Mouse (Mus musculus) kidney, embryonic 16.5 days (tissue): ENCODE measurements around the gene Ttc36. TPM values are rescaled to one million over a fixed set of nuclear protein-coding genes. Genes with fewer than 3 reads are reported as not detected.
A peak's percentile ranks its signal among the peaks of the same experiment; 100 is the strongest.

Experiments
- ATAC-seq: fragments of 200-750 bp; cut with Nextera tagmentation; 2 replicates; pipeline ENCODE4 v1.8.0; 2017; ENCODE audit warnings: moderate TSS enrichment; ENCODE audit not compliant: low FRiP score, low TSS enrichment
- H3K27ac ChIP-seq: fragments of 300-500 bp; sonication (generic); 2 replicates; pipeline ENCODE4 v1.5.1; 2014; ENCODE audit warnings: low read length
- H3K27me3 ChIP-seq: fragments of 300-500 bp; sonication (generic); 2 replicates; pipeline ENCODE4 v1.6.1; 2014; ENCODE audit warnings: low read length, control low read depth, mixed read lengths; ENCODE audit not compliant: insufficient read depth
- H3K36me3 ChIP-seq: fragments of 300-500 bp; sonication (generic); 2 replicates; pipeline ENCODE4 v1.6.1; 2014; ENCODE audit warnings: low read length, control low read depth, mixed read lengths; ENCODE audit not compliant: insufficient read depth
- H3K4me1 ChIP-seq: fragments of 300-500 bp; sonication (generic); 2 replicates; pipeline ENCODE4 v1.6.1; 2014; ENCODE audit warnings: low read length, control low read depth, mixed read lengths; ENCODE audit not compliant: insufficient read depth
- H3K4me2 ChIP-seq: fragments of 300-500 bp; sonication (generic); replicated peaks from 2 replicates; pipeline ENCODE4 v1.6.1; 2014; ENCODE audit warnings: low read depth, low read length
- H3K4me3 ChIP-seq: fragments of 300-500 bp; sonication (generic); 2 replicates; pipeline ENCODE4 v1.5.1; 2014; ENCODE audit warnings: mild to moderate bottlenecking, low read length
- H3K9ac ChIP-seq: fragments of 300-500 bp; sonication (generic); replicated peaks from 2 replicates; pipeline ENCODE4 v1.6.1; 2014; ENCODE audit warnings: low read length
- H3K9me3 ChIP-seq: fragments of 300-500 bp; sonication (generic); 2 replicates; pipeline ENCODE4 v1.6.1; 2016; ENCODE audit warnings: low read length, control low read depth
- WGBS: fragments of 180-500 bp; shearing (Covaris S2); extraction: QIAGEN DNeasy Blood & Tissue Kit; methylation state at CpG from one replicate; pipeline ENCODE4 v1.1.7; 2014; 5-methylcytosine and 5-hydroxymethylcytosine counted together
- polyA plus RNA-seq: library from polyadenylated mRNA; unstranded; fragments of >200 nt; fragmentation: Nextera tagmentation; extraction: Ambion mirVana; gene quantifications from 2 replicates; pipeline ENCODE4 v1.2.1, GENCODE M21; 2015

Ttc36 gene
- polyA plus RNA-seq, 1 experiment from 2014 or later = 182 TPM

GRCm38 (mm10) chr9:44814179-44814578 is 11.3 kb upstream of the Ttc36 start:
- Histone ChIP-seq H3K36me3 (peaks cover 87% of the 10 kb centered on the region), H3K9ac (no peak overlapping the region), H3K27ac (no peak overlapping the region), H3K9me3 (no peaks in the 10 kb centered on the region), H3K27me3 (no peaks in the 10 kb centered on the region), H3K4me1 (no peaks in the 10 kb centered on the region), H3K4me3 (no peak overlapping the region), H3K4me2 (no peak overlapping the region)
- no peak for ATAC-seq
- WGBS = 96% methylated on average over 8 of the region's 8 CpGs

GRCm38 (mm10) chr9:44810316-44810715 is 7.4 kb upstream of the Ttc36 start:
- Histone ChIP-seq H3K27me3 (no peaks in the 10 kb centered on the region), H3K4me3 (no peak overlapping the region), H3K4me2 (no peak overlapping the region), H3K27ac (peak overlapping the region; percentile 23; the same call in 1 of the 2 replicates), H3K9ac (no peak overlapping the region), H3K9me3 (no peaks in the 10 kb centered on the region), H3K4me1 (no peaks in the 10 kb centered on the region), H3K36me3 (peaks cover 85% of the 10 kb centered on the region)
- peak; percentile 78 for ATAC-seq
- 54% methylated on average over 10 of the region's 10 CpGs for WGBS

DNA sequence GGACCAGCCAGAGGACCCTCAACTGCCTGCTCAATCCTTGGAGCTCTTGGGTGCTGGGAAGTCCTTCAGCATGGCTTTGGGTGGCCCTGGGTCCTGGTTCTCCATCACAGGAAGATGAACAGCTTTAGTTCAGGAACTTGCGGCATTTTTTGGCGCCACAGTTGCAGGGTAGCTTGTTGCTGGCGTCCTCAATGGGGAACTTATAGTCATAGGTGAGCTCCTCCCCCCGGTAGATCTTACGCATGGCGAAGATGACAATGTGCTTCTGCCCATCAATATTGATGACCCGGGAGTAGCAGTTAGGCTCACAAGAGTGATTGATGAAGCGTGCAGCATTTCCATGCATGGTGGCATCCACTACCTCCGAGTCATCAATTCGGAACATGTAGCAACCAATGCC is 4.9 kb upstream of the Ttc36 start:
- Histone ChIP-seq H3K27ac (no peak overlapping the region), H3K9me3 (no peaks in the 10 kb centered on the region), H3K9ac (no peak overlapping the region), H3K27me3 (no peaks in the 10 kb centered on the region), H3K4me3 (no peak overlapping the region), H3K4me1 (peaks cover 12% of the 10 kb centered on the region), H3K4me2 (no peak overlapping the region), H3K36me3 (peaks cover 62% of the 10 kb centered on the region)
- ATAC-seq = no peak
- 88% methylated on average over 10 of the region's 10 CpGs for WGBS

DNA sequence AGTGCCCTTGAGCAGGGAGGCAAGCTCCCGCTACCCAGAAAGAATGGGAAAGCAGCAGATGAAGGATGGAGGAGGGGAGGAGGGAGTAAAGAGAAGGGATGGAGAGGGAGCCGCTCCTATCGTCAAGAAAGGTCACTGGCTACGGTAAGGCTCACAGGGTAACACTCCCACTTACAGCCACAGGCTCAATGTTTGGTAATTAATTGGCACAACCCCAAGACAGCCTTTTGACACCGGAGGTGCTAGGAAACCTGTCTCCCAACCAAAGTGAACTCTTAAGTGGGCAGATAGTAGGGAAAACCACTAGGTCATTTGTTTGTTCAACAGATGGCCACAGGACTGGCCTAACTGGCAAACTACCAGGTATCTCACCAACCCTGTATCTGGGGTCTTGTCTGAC is 4.3 kb upstream of the Ttc36 start:
- Histone ChIP-seq H3K4me3 (no peak overlapping the region), H3K9me3 (no peaks in the 10 kb centered on the region), H3K4me1 (peaks cover 18% of the 10 kb centered on the region), H3K27ac (no peak overlapping the region), H3K27me3 (no peaks in the 10 kb centered on the region), H3K36me3 (peaks cover 57% of the 10 kb centered on the region), H3K4me2 (no peak overlapping the region), H3K9ac (no peak overlapping the region)
- WGBS = 44% methylated on average over 5 of the region's 5 CpGs
- ATAC-seq = no peak

DNA sequence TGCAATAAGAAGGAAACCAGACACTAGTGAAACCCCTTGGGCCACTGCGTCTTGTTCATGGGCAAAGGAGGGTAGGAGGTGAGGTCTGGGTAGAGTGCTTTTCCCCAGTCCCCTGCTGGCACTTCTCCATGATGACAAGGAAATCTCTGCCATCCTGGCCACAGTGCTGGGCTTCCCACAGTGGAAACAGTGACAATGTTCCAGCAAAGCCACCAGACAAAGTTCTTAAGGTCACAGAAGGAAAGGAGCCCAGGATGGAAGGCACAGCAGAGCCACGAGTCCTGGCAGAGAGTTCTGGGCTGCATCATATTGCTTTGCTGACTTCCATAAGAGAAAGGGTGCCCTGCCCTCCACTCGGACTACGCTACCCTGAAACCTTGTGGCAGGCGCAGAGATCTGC is 2.7 kb upstream of the Ttc36 start:
- no peak overlapping the region for H3K9ac ChIP-seq
- no peak overlapping the region for H3K4me3 ChIP-seq
- peaks cover 42% of the 10 kb centered on the region for H3K36me3 ChIP-seq
- H3K27ac ChIP-seq = no peak overlapping the region
- no peak overlapping the region for H3K4me2 ChIP-seq
- H3K4me1 ChIP-seq = peaks cover 20% of the 10 kb centered on the region
- no peak for ATAC-seq
- H3K9me3 ChIP-seq = no peaks in the 10 kb centered on the region
- WGBS = 91% methylated on average over 5 of the region's 5 CpGs
- no peaks in the 10 kb centered on the region for H3K27me3 ChIP-seq

GRCm38 (mm10) chr9:44804678-44805077 is 1.8 kb upstream of the Ttc36 start:
- 85% methylated on average over 10 of the region's 10 CpGs for WGBS
- H3K4me1 ChIP-seq = peaks cover 28% of the 10 kb centered on the region
- H3K4me2 ChIP-seq = no peak overlapping the region
- no peak overlapping the region for H3K4me3 ChIP-seq
- H3K27me3 ChIP-seq = no peaks in the 10 kb centered on the region
- no peak for ATAC-seq
- H3K27ac ChIP-seq = no peak overlapping the region
- H3K9me3 ChIP-seq = no peaks in the 10 kb centered on the region
- peaks cover 37% of the 10 kb centered on the region for H3K36me3 ChIP-seq
- H3K9ac ChIP-seq = no peak overlapping the region

DNA sequence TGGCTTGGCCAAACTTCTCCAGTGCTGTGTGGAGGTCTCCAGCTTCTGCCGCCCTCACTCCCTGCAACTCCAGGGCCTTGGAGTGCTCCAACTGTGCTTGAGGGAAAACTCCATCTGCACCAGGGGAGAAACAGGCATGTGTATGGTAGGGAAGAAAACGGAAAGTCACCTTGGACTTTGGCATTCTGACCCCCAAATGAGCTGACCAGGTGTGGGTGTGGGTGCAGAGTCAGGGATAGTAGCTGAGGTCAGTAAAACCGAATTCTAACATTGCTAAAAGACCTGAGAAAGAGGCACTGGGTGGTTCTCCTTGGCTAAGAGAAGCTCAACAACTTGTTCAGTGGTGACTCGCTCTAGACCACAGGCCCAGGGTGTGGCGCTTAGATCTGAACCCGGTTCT is 1.2 kb downstream of the Ttc36 start:
- peaks cover 36% of the 10 kb centered on the region for H3K4me1 ChIP-seq
- peak overlapping the region; percentile 24 for H3K4me2 ChIP-seq
- WGBS = 78% methylated on average over 6 of the region's 6 CpGs

DNA sequence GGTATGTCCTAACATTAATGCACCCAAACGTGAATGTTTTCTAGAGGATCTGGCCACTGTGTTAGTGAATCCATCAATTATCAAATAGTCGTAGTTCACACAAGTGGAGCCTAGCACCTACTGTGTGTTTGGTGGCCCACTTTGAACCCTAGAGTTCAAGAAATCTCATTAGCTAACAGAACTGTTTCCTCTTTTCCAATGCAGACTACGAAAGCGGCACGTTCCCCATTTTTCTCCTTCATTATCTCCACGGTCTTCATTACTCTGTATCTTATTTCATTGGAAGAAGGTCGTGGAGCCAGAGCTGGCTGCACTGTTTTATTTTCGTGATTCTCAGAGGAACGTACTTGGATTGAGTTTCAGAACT is 2.9 kb downstream of the Ttc36 start:
- ATAC-seq = no peak
- no peaks in the 10 kb centered on the region for H3K9me3 ChIP-seq
- H3K9ac ChIP-seq = peak overlapping the region; percentile 63
- WGBS = 27% methylated on average over 9 of the region's 9 CpGs
- peak overlapping the region; percentile 94 for H3K27ac ChIP-seq
- no peaks in the 10 kb centered on the region for H3K27me3 ChIP-seq
- 0 out of 2 replicates have a peak, but pooled peaks cover 2% of the 10 kb centered on the region for H3K36me3 ChIP-seq
- peak overlapping the region; percentile 76 for H3K4me2 ChIP-seq
- peaks cover 36% of the 10 kb centered on the region for H3K4me1 ChIP-seq
- H3K4me3 ChIP-seq = peak overlapping the region; percentile 58

More for the DNA sequence above, 1.2 kb downstream of the Ttc36 start:
- Histone ChIP-seq H3K9me3 (no peaks in the 10 kb centered on the region), H3K4me3 (0 out of 2 replicates have a peak overlapping the region, but pooled peaks have one; percentile 26), H3K9ac (no peak overlapping the region), H3K27ac (peak overlapping the region; percentile 90), H3K36me3 (peaks cover 10% of the 10 kb centered on the region), H3K27me3 (no peaks in the 10 kb centered on the region)
- no peak for ATAC-seq

DNA sequence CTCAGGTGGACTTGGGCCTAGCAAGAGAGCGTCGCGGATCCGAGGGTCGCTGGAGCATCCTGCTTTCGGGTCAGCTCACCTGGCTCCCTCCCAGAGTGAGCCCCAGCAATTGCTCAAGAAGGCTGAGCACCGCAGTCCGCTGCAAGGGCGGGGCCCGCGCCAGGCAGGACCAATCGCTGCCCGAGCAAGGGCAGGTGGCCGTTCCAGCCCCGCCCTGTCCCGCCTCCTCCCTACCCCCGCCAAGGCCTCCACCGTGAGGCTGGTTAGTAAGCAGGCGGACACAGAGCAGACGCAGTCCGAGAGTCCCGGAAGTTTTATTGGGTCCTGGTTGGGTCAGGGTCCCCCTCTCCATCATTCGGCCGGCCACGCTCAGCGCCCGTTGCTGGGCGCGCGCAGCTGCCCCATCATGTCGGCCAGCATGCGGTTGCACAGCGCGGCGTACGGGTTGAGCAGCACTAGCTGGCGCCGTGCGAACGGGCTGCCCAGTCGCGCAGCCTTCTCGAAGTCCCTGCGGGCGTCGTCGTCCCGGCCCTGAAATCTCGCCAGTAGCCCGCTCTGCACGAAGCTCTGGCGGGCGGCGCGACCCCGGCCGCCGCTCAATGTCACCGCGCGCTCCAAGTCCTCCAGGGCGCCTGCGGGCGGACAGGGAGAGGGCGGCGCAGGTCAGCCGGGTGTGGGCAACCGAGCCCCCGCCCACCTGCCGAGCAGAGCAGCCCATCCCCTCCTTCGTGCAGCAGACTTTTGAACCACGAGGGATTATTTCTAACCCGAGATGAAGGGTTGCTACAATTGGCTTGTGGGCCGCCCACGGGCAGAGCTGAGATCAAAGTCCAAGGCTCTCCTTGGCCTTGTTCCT is 3.5 kb downstream of the Ttc36 start, which contains the start of gene Tmem25:
Tmem25 (minus strand) TSS at position 206 of the 856 bp plus-strand sequence.
- Histone ChIP-seq H3K4me2 (peak within 1 kb of the TSS; percentile 76), H3K9ac (peak within 1 kb of the TSS; percentile 63), H3K4me1 (peaks cover 36% of the 10 kb centered on the region), H3K27ac (peak within 1 kb of the TSS; percentile 94), H3K36me3 (no peaks in the 10 kb centered on the region), H3K9me3 (no peaks in the 10 kb centered on the region), H3K4me3 (peak within 1 kb of the TSS; percentile 58), H3K27me3 (no peaks in the 10 kb centered on the region)
- ATAC-seq = peak; percentile 94
- WGBS = under 1% methylated on average over 75 of the region's 75 CpGs

GRCm38 (mm10) chr9:44798298-44798697 is 4.6 kb downstream of the Ttc36 start:
- H3K36me3 ChIP-seq = no peaks in the 10 kb centered on the region
- peaks cover 29% of the 10 kb centered on the region for H3K4me1 ChIP-seq
- no peaks in the 10 kb centered on the region for H3K27me3 ChIP-seq
- H3K27ac ChIP-seq = no peak overlapping the region
- ATAC-seq = no peak
- 48% methylated on average over 7 of the region's 7 CpGs for WGBS
- H3K9me3 ChIP-seq = no peaks in the 10 kb centered on the region
- H3K9ac ChIP-seq = no peak overlapping the region; the same call in 1 of the 2 replicates
- peak overlapping the region; percentile 58; the same call in 1 of the 2 replicates for H3K4me3 ChIP-seq
- H3K4me2 ChIP-seq = peak overlapping the region; percentile 76
